Mouse (Mus musculus) forebrain, embryonic 14.5 days (tissue): ENCODE measurements at regions not wholly inside any gene's neighbourhood (a gene's known extent, or its start where the extent isn't known, plus 50 kb on each side); places are given as distances from the start of the nearest gene placed in this dataset.

Experiments used
- ATAC-seq: fragments of 200-750 bp; cut with Nextera tagmentation; 2 replicates; pipeline ENCODE4 v1.8.0; 2017; ENCODE audit warnings: mild to moderate bottlenecking, moderate library complexity
- DNase-seq: peaks from one replicate; pipeline ENCODE4 v3.0.0-alpha.2; 2015; ENCODE audit warnings: low spot score
- H3K27ac ChIP-seq: fragments of 300-500 bp; sonication (generic); 2 replicates; pipeline ENCODE4 v1.5.1; 2014; ENCODE audit warnings: low read depth, mild to moderate bottlenecking, control low read depth, low read length, moderate library complexity
- H3K27me3 ChIP-seq: fragments of 300-500 bp; sonication (generic); replicated peaks from 2 replicates; pipeline ENCODE4 v1.6.1; 2014; ENCODE audit warnings: low read length, control low read depth, mixed read lengths; ENCODE audit not compliant: control insufficient read depth, insufficient read depth
- H3K36me3 ChIP-seq: fragments of 300-500 bp; sonication (generic); 2 replicates; pipeline ENCODE4 v1.6.1; 2014; ENCODE audit warnings: low read length, control low read depth; ENCODE audit not compliant: control insufficient read depth, insufficient read depth
- H3K4me1 ChIP-seq: fragments of 300-500 bp; sonication (generic); 2 replicates; pipeline ENCODE4 v1.6.1; 2014; ENCODE audit warnings: antibody characterized with exemption, low read length, control low read depth; ENCODE audit not compliant: control insufficient read depth, insufficient read depth
- H3K4me2 ChIP-seq: fragments of 300-500 bp; sonication (generic); 2 replicates; pipeline ENCODE4 v1.6.1; 2014; ENCODE audit warnings: mild to moderate bottlenecking, control low read depth, low read length
- H3K4me3 ChIP-seq: fragments of 300-500 bp; sonication (generic); 2 replicates; pipeline ENCODE4 v1.5.1; 2014; ENCODE audit warnings: low read depth, low read length, control low read depth
- H3K9ac ChIP-seq: fragments of 300-500 bp; sonication (generic); 2 replicates; pipeline ENCODE4 v1.6.1; 2014; ENCODE audit warnings: mild to moderate bottlenecking, low read length, control low read depth, moderate library complexity
- H3K9me3 ChIP-seq: fragments of 300-500 bp; sonication (generic); replicated peaks from 2 replicates; pipeline ENCODE4 v1.6.1; 2016; ENCODE audit warnings: low read length, control low read depth, mixed read lengths; ENCODE audit not compliant: control insufficient read depth
- WGBS: fragments of 180-500 bp; shearing (Covaris S2); extraction: QIAGEN DNeasy Blood & Tissue Kit; methylation state at CpG from one replicate; pipeline ENCODE4 v1.1.7; 2014; 5-methylcytosine and 5-hydroxymethylcytosine counted together

DNA sequence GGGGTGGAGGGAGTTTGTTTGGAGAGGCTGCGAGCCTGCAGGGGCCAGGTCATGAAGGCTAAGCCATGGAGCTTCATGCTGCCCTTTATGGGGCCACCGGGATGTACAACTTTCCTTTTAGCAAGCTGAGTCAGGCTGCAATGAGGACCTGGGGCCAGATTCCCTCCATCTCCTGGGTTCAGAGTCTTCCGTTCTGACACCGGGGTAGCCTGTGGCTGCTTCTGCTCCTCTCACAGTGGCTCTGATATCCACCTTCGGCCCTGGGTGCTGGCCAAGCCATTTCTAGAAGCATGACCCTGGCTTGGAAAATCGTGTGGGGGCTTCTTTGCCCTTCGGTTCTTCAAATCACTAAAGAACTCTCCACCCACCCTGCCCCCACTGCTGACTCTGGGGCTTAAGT, 115.4 kb upstream of the Sdk1 start:
- no peak overlapping the region for H3K9ac ChIP-seq
- no peak overlapping the region for H3K4me2 ChIP-seq
- ATAC-seq (no peak), DNase-seq (no peak)
- no peaks in the 10 kb centered on the region for H3K4me1 ChIP-seq
- 88% methylated on average over 7 of the region's 7 CpGs for WGBS
- H3K9me3 ChIP-seq, result no peaks in the 10 kb centered on the region
- no peaks in the 10 kb centered on the region for H3K36me3 ChIP-seq
- H3K27ac ChIP-seq, result no peak overlapping the region
- no peaks in the 10 kb centered on the region for H3K27me3 ChIP-seq
- no peak overlapping the region for H3K4me3 ChIP-seq

DNA sequence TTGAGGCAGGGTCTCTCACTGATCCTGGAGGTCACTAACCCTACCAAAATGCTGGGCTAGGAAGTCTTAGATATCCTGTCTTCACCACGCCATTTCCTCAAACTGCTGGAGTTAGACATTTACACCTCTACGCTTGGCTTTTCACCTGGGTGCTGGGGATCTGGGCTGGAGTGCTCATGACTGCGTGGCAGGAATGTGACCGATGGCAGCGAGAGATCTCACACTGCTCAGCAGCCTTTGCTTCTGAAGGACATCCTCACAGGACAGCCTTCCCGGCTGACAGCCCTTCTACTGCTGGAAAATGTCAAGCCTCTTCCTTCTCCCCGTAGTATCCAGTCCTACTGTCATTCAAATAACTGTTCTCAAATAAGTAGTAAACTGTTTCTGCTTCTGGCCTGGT, 114.8 kb upstream of the Sdk1 start:
- Histone ChIP-seq H3K27ac (no peak overlapping the region), H3K27me3 (no peaks in the 10 kb centered on the region), H3K4me2 (no peak overlapping the region), H3K4me3 (no peak overlapping the region), H3K4me1 (no peaks in the 10 kb centered on the region), H3K9ac (no peak overlapping the region), H3K36me3 (no peaks in the 10 kb centered on the region), H3K9me3 (no peaks in the 10 kb centered on the region)
- no peak for ATAC-seq
- no peak for DNase-seq
- WGBS, result 94% methylated on average over 7 of the region's 7 CpGs

DNA sequence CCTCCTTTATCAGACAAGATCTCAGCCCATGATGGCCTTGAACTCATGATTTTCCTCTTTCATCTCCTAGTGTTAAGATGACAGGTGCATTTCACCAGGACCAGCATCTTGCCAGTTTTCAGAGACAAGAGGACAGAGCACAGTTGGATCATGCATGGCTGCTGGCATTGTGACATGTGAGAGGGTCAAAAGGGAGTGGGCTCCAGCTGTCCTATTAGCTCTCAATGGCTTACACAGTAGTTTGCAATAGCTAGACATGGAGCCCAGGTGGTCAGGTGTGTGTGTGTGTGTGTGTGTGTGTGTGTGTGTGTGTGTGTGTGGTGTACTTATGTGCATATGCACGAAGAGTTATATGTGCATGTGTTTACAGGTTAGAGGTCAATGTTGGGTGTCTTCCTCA, 110.3 kb upstream of the Sdk1 start:
- H3K27ac ChIP-seq, result no peak overlapping the region
- no peaks in the 10 kb centered on the region for H3K27me3 ChIP-seq
- H3K9me3 ChIP-seq, result no peaks in the 10 kb centered on the region
- H3K4me1 ChIP-seq, result no peaks in the 10 kb centered on the region
- H3K4me3 ChIP-seq, result no peak overlapping the region
- H3K4me2 ChIP-seq, result no peak overlapping the region
- H3K9ac ChIP-seq, result no peak overlapping the region
- DNase-seq (no peak), ATAC-seq (no peak)
- no peaks in the 10 kb centered on the region for H3K36me3 ChIP-seq
- 93% methylated on average over 1 of the region's 1 CpGs for WGBS

DNA sequence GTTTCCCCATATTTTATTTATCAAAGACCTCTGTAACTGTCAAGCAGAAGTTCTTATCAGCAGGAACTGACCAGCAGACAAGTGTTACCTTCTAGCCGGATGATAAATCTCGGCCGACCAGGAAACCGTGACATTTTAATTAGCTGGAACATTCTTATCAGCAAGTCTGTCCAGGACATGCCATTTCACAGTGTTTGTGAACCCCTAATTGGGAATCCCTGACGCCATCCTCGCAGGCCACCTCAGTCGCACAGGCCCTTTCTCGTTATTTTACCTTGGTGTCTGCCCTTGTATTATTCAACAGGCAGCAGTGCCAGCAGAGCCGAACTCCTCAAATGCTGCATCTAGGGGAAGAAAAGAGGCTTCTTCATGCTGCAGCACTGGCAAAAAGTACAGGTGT, 109.4 kb upstream of the Sdk1 start:
- DNase-seq, result no peak
- no peak for ATAC-seq
- no peak overlapping the region for H3K4me2 ChIP-seq
- no peak overlapping the region for H3K4me3 ChIP-seq
- no peak overlapping the region for H3K9ac ChIP-seq
- H3K4me1 ChIP-seq, result no peaks in the 10 kb centered on the region
- WGBS, result 61% methylated on average over 9 of the region's 9 CpGs
- no peaks in the 10 kb centered on the region for H3K36me3 ChIP-seq
- H3K27ac ChIP-seq, result no peak overlapping the region
- no peaks in the 10 kb centered on the region for H3K27me3 ChIP-seq
- H3K9me3 ChIP-seq, result no peaks in the 10 kb centered on the region

DNA sequence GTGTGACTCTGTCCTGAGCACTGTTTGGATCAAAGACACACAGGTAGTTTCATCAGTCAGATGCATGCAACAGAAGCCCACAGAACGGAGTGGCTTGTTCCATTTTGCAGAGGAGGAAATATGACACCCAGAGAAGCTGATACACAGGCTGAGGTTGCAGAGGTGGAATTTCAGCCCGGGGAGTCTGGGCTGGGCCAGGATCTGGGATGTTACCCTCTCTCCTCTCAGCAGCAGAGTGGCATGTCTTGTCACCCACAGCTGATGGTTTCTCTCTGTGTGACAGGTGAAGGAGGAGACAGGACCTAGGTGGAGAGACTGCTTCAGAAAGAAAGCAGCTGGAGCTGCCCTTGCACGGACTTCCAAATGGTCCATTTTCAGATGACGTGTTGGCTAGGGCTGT, 105.1 kb upstream of the Sdk1 start:
- H3K9me3 ChIP-seq, result no peaks in the 10 kb centered on the region
- H3K9ac ChIP-seq, result no peak overlapping the region
- no peak for DNase-seq
- no peak overlapping the region for H3K4me2 ChIP-seq
- H3K27me3 ChIP-seq, result no peaks in the 10 kb centered on the region
- no peaks in the 10 kb centered on the region for H3K36me3 ChIP-seq
- WGBS, result 50% methylated on average over 4 of the region's 4 CpGs
- no peak for ATAC-seq
- no peak overlapping the region for H3K4me3 ChIP-seq
- no peak overlapping the region for H3K27ac ChIP-seq
- H3K4me1 ChIP-seq, result peaks cover 9% of the 10 kb centered on the region; the same call in 1 of the 2 replicates

DNA sequence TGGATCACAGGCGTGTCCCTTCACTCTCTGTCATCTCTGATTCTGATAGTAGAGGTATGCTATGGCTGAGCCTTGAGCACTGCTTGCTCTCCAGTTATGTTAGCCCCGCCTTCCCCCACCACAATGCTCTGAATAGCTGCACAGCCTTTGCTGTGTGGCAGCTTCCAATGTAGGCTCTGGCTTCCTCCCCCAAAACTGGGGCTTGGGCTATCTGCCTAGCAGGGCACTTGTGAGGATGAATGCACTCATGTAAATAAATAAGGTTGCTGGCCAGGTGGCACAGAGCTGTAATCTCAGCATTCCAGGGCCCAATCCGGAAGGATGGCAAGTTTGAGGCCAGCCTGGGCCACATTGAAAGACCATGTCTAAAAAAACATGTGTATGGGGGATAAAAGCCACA, 103.6 kb upstream of the Sdk1 start:
- H3K36me3 ChIP-seq, result no peaks in the 10 kb centered on the region
- DNase-seq (peak; percentile 47), ATAC-seq (no peak)
- no peak overlapping the region for H3K9ac ChIP-seq
- H3K4me3 ChIP-seq, result no peak overlapping the region
- 66% methylated on average over 3 of the region's 3 CpGs for WGBS
- no peaks in the 10 kb centered on the region for H3K27me3 ChIP-seq
- H3K4me2 ChIP-seq, result no peak overlapping the region
- H3K9me3 ChIP-seq, result no peaks in the 10 kb centered on the region
- H3K27ac ChIP-seq, result no peak overlapping the region
- H3K4me1 ChIP-seq, result peaks cover 9% of the 10 kb centered on the region; the same call in 1 of the 2 replicates

DNA sequence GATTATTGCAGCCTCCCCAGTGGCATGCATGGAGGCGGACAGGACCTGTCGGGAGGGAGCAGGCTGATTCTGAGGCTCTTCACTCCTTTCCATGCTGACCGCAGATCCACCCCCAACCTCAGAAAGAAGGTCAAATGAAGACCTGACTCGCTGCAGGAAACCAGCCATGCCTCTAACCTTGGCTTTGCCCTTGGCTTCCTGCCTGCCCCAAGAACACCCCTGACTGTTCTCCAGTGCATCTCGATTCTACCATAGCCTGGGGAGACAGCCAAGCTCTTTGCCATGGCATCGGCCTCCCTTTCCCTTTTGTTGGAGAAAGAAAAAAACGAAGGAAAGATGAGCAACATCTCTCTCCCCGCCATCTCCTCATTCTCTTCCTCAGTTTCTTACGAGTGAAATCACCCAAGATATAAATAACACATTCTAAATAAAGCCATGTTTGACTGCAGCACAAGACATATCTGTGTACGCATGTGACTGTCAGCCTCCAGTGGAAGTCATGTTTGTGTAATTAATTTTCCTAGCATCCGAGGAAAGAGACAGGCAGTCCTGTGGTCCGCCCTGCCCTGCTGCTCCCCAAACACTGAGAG, 102.4 kb upstream of the Sdk1 start:
- ATAC-seq, result peak; percentile 7; the same call in 1 of the 2 replicates
- Histone ChIP-seq H3K36me3 (no peaks in the 10 kb centered on the region), H3K9me3 (no peaks in the 10 kb centered on the region), H3K4me2 (peak overlapping the region; percentile 32), H3K9ac (peak overlapping the region; percentile 36; the same call in 1 of the 2 replicates), H3K27me3 (no peaks in the 10 kb centered on the region), H3K4me3 (no peak overlapping the region), H3K27ac (0 out of 2 replicates have a peak overlapping the region, but pooled peaks have one; percentile 9), H3K4me1 (peaks cover 9% of the 10 kb centered on the region; the same call in 1 of the 2 replicates)
- DNase-seq, result no peak
- 40% methylated on average over 12 of the region's 12 CpGs for WGBS

DNA sequence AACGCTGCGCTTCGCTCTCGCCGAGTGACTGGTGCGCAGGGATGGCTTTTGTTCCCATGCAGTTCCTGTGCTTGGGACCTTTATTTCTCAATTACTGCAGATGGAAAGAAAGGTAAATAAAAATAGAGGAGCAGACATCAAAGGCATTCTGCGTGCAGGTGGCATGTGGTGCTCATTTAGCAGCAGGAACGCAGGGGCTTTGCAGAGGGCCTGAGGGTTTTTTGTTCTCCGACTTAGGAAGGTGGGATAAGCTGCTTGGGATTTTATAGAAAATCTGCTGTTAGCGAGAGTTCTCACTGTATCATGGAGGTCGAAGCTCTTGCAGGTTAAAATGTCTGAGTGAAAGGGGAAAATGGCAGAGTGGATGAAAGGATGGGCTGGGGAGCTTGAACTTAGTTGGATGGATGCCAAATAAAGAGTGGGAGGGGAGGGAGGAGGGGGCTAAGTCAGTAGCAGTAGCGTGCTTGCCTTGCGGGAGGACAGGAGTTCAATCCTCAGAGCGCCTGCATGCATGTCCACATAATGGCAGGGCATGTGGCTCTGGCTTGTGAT, 101.9 kb upstream of the Sdk1 start:
- WGBS, result 5% methylated on average over 14 of the region's 14 CpGs
- DNase-seq, result peak; percentile 59
- Histone ChIP-seq H3K36me3 (no peaks in the 10 kb centered on the region), H3K27ac (peak overlapping the region; percentile 9; the same call in 1 of the 2 replicates), H3K4me1 (peaks cover 9% of the 10 kb centered on the region; the same call in 1 of the 2 replicates), H3K4me2 (peak overlapping the region; percentile 32), H3K27me3 (no peaks in the 10 kb centered on the region), H3K9ac (peak overlapping the region; percentile 36; the same call in 1 of the 2 replicates), H3K9me3 (no peaks in the 10 kb centered on the region), H3K4me3 (no peak overlapping the region)
- ATAC-seq, result peak; percentile 29; the same call in 1 of the 2 replicates

DNA sequence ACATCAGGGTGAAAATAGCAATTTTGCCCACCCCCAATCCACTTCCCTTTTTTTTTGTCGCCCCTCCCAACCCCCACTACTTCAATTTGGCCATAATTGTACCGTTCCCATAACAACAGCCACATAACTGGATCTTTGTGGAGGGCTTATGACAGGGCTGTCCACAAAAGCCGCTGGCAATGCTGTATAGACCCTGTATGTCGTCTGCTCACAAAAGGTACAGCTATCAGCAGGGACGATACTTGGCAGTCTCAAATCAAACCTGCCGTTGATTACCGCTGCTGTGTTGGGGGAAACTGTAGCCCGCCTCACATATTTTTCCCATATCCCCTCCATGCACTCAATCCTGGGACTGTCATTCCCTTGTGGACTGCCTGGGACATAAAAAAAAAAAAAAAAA, 80.9 kb upstream of the Sdk1 start:
- ATAC-seq, result 0 out of 2 replicates have a peak, but pooled peaks have one; percentile 23
- WGBS, result 37% methylated on average over 8 of the region's 8 CpGs
- Histone ChIP-seq H3K4me3 (no peak overlapping the region), H3K27ac (no peak overlapping the region), H3K9me3 (no peaks in the 10 kb centered on the region), H3K4me1 (peaks cover 9% of the 10 kb centered on the region; the same call in 1 of the 2 replicates), H3K9ac (no peak overlapping the region), H3K4me2 (no peak overlapping the region), H3K27me3 (no peaks in the 10 kb centered on the region), H3K36me3 (no peaks in the 10 kb centered on the region)
- peak; percentile 34 for DNase-seq
